Mouse (Mus musculus) heart, embryonic 11.5 days (tissue): ENCODE data around the gene Crtac1. TPM values are rescaled to one million over a fixed set of nuclear protein-coding genes. Genes with fewer than 3 reads are reported as not detected.

ENCODE experiments used
- ATAC-seq: fragments of 200-750 bp; cut with Nextera tagmentation; replicated peaks from 2 replicates; pipeline ENCODE4 v1.8.0; 2017; ENCODE audit warnings: moderate library complexity; ENCODE audit not compliant: insufficient number of reproducible peaks, low FRiP score, low TSS enrichment
- H3K27ac ChIP-seq: fragments of 300-500 bp; sonication (generic); 2 replicates; pipeline ENCODE4 v1.5.1; 2014; ENCODE audit warnings: mild to moderate bottlenecking, low read depth, low read length
- H3K27me3 ChIP-seq: fragments of 300-500 bp; sonication (generic); 2 replicates; pipeline ENCODE4 v1.6.1; 2014; ENCODE audit warnings: mild to moderate bottlenecking, low read length, mixed read lengths; ENCODE audit not compliant: control insufficient read depth, insufficient read depth
- H3K36me3 ChIP-seq: fragments of 300-500 bp; sonication (generic); 2 replicates; pipeline ENCODE4 v1.6.1; 2014; ENCODE audit warnings: mild to moderate bottlenecking, low read length, moderate library complexity, mixed read lengths; ENCODE audit not compliant: control insufficient read depth, insufficient read depth
- H3K4me1 ChIP-seq: fragments of 300-500 bp; sonication (generic); 2 replicates; pipeline ENCODE4 v1.6.1; 2014; ENCODE audit warnings: low read length; ENCODE audit not compliant: control insufficient read depth, insufficient read depth
- H3K4me2 ChIP-seq: fragments of 300-500 bp; sonication (generic); 2 replicates; pipeline ENCODE4 v1.6.1; 2014; ENCODE audit warnings: mild to moderate bottlenecking, moderate library complexity
- H3K4me3 ChIP-seq: fragments of 300-500 bp; sonication (generic); 2 replicates; pipeline ENCODE4 v1.5.1; 2014; ENCODE audit warnings: low read depth, low read length
- H3K9ac ChIP-seq: fragments of 300-500 bp; sonication (generic); 2 replicates; pipeline ENCODE4 v1.6.1; 2014; ENCODE audit warnings: mild to moderate bottlenecking, low read depth, low read length, moderate library complexity
- H3K9me3 ChIP-seq: fragments of 300-500 bp; sonication (generic); replicated peaks from 2 replicates; pipeline ENCODE4 v1.6.1; 2016; ENCODE audit warnings: low read length; ENCODE audit not compliant: control insufficient read depth
- WGBS: fragments of 180-500 bp; shearing (Covaris S2); extraction: QIAGEN DNeasy Blood & Tissue Kit; methylation state at CpG from one replicate; pipeline ENCODE4 v1.1.7; 2014; ENCODE audit not compliant: insufficient replicate concordance; 5-methylcytosine and 5-hydroxymethylcytosine counted together
- polyA plus RNA-seq: library from polyadenylated mRNA; unstranded; fragments of >200 nt; fragmentation: Nextera tagmentation; extraction: Ambion mirVana; gene quantifications from 2 replicates; pipeline ENCODE4 v1.2.1, GENCODE M21; 2014

The Crtac1 gene
- polyA plus RNA-seq, 1 experiment from 2014 or later: 0.23 TPM

- Histone ChIP-seq H3K4me2 (peak overlapping the region; percentile 61), H3K9me3 (no peaks in the 10 kb centered on the region), H3K4me3 (peak overlapping the region; percentile 33), H3K27me3 (peaks cover 16% of the 10 kb centered on the region), H3K9ac (0 out of 2 replicates have a peak overlapping the region, but pooled peaks have one; percentile 43), H3K4me1 (peaks cover 5% of the 10 kb centered on the region; the same call in 1 of the 2 replicates), H3K27ac (no peak overlapping the region), H3K36me3 (no peaks in the 10 kb centered on the region)
- ATAC-seq: no peak
- 1% methylated on average over 19 of the region's 19 CpGs for WGBS
Observed at GRCm38 (mm10) chr19:42268337-42268736, 163.2 kb downstream of the Crtac1 start.

GRCm38 (mm10) chr19:42263524-42263923 is 168.1 kb downstream of the Crtac1 start:
- no peak overlapping the region for H3K4me3 ChIP-seq
- H3K4me1 ChIP-seq: peaks cover 5% of the 10 kb centered on the region; the same call in 1 of the 2 replicates
- H3K4me2 ChIP-seq: no peak overlapping the region
- no peaks in the 10 kb centered on the region for H3K36me3 ChIP-seq
- H3K27me3 ChIP-seq: peaks cover 3% of the 10 kb centered on the region
- no peak for ATAC-seq
- H3K27ac ChIP-seq: no peak overlapping the region
- H3K9me3 ChIP-seq: no peaks in the 10 kb centered on the region
- 49% methylated on average over 3 of the region's 3 CpGs for WGBS
- no peak overlapping the region for H3K9ac ChIP-seq

GRCm38 (mm10) chr19:42260486-42260885 is 171.1 kb downstream of the Crtac1 start:
- Histone ChIP-seq H3K27me3 (peaks cover 2% of the 10 kb centered on the region), H3K27ac (no peak overlapping the region), H3K9me3 (no peaks in the 10 kb centered on the region), H3K4me3 (no peak overlapping the region), H3K4me1 (0 out of 2 replicates have a peak, but pooled peaks cover 2% of the 10 kb centered on the region), H3K36me3 (no peaks in the 10 kb centered on the region), H3K4me2 (no peak overlapping the region), H3K9ac (no peak overlapping the region)
- 75% methylated on average over 8 of the region's 8 CpGs for WGBS
- ATAC-seq: no peak

- H3K36me3 ChIP-seq: no peaks in the 10 kb centered on the region
- WGBS: 67% methylated on average over 5 of the region's 5 CpGs
- no peak overlapping the region for H3K27ac ChIP-seq
- H3K4me1 ChIP-seq: 0 out of 2 replicates have a peak, but pooled peaks cover 5% of the 10 kb centered on the region
- no peak for ATAC-seq
- no peak overlapping the region for H3K9ac ChIP-seq
- no peak overlapping the region for H3K4me3 ChIP-seq
- H3K4me2 ChIP-seq: no peak overlapping the region
- H3K9me3 ChIP-seq: no peaks in the 10 kb centered on the region
- H3K27me3 ChIP-seq: peaks cover 16% of the 10 kb centered on the region
Observed at GRCm38 (mm10) chr19:42258596-42258995, 173.0 kb downstream of the Crtac1 start.

GRCm38 (mm10) chr19:42258031-42258430 is 173.6 kb downstream of the Crtac1 start:
- no peak overlapping the region for H3K4me2 ChIP-seq
- H3K9me3 ChIP-seq: no peaks in the 10 kb centered on the region
- H3K36me3 ChIP-seq: no peaks in the 10 kb centered on the region
- 0 out of 2 replicates have a peak, but pooled peaks cover 5% of the 10 kb centered on the region for H3K4me1 ChIP-seq
- no peak overlapping the region for H3K4me3 ChIP-seq
- H3K9ac ChIP-seq: no peak overlapping the region
- peaks cover 22% of the 10 kb centered on the region for H3K27me3 ChIP-seq
- 64% methylated on average over 3 of the region's 3 CpGs for WGBS
- no peak overlapping the region for H3K27ac ChIP-seq
- no peak for ATAC-seq

- ATAC-seq: no peak
- H3K9ac ChIP-seq: no peak overlapping the region
- no peak overlapping the region for H3K27ac ChIP-seq
- no peaks in the 10 kb centered on the region for H3K36me3 ChIP-seq
- 80% methylated on average over 12 of the region's 12 CpGs for WGBS
- 0 out of 2 replicates have a peak, but pooled peaks cover 5% of the 10 kb centered on the region for H3K4me1 ChIP-seq
- H3K4me2 ChIP-seq: no peak overlapping the region
- H3K9me3 ChIP-seq: no peaks in the 10 kb centered on the region
- H3K4me3 ChIP-seq: no peak overlapping the region
- H3K27me3 ChIP-seq: peaks cover 22% of the 10 kb centered on the region
Observed at GRCm38 (mm10) chr19:42257241-42257635, 174.3 kb downstream of the Crtac1 start.

- H3K4me1 ChIP-seq: 0 out of 2 replicates have a peak, but pooled peaks cover 5% of the 10 kb centered on the region
- no peak overlapping the region for H3K9ac ChIP-seq
- H3K4me2 ChIP-seq: no peak overlapping the region
- H3K9me3 ChIP-seq: no peaks in the 10 kb centered on the region
- no peak overlapping the region for H3K27ac ChIP-seq
- no peak for ATAC-seq
- 77% methylated on average over 12 of the region's 12 CpGs for WGBS
- H3K27me3 ChIP-seq: peaks cover 22% of the 10 kb centered on the region
- no peak overlapping the region for H3K4me3 ChIP-seq
- H3K36me3 ChIP-seq: no peaks in the 10 kb centered on the region
Observed at GRCm38 (mm10) chr19:42256611-42257240, 174.9 kb downstream of the Crtac1 start.

- Histone ChIP-seq H3K4me1 (0 out of 2 replicates have a peak, but pooled peaks cover 5% of the 10 kb centered on the region), H3K36me3 (no peaks in the 10 kb centered on the region), H3K9ac (no peak overlapping the region), H3K27me3 (peaks cover 22% of the 10 kb centered on the region), H3K9me3 (no peaks in the 10 kb centered on the region), H3K4me2 (peak overlapping the region; percentile 75), H3K4me3 (peak overlapping the region; percentile 41), H3K27ac (no peak overlapping the region)
- 4% methylated on average over 33 of the region's 42 CpGs for WGBS
- ATAC-seq: peak; percentile 75
Observed at GRCm38 (mm10) chr19:42255784-42256610, 175.6 kb downstream of the Crtac1 start.
